10 mouse cellular contexts compared by ENCODE assay signal in the genomic region with DNA sequence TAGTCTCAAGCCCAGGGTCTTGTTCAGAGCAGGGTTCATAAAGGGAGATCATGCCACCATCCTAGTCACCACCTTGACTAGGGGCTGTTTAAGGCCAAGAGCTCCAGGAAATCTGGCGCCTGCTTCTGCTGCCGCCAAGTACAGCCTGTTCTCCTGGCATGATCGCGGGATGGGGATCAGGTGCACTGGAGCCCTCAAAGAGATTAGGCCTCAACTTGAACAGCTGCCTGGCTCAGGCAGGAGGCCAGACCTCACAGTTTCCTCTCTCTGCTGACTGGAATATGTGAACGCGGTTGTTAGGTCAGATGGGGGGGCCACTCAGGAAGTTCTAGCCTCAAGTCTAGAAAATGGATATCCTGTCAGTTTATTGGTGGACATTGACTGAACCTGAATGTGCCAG. TPM values are rescaled to one million over a fixed set of nuclear protein-coding genes. Genes with fewer than 3 reads are reported as not detected.
DNase-seq lines count a peak whose midpoint lies in the region; ATAC-seq and TF ChIP-seq lines count a peak whose summit lies in the region.
"Had no signal": no experiment of that assay in that cellular context is flagged by ENCODE, and none has a peak within 500 bp of the region (broad histone marks: within the 10 kb centered on the region; RNA-seq: fewer than 3 reads in every experiment).

No protein-coding gene starts in this region.

- no peak overlapping the region for H3K27ac ChIP-seq in intestine, embryonic 15.5 days
- H3K27ac ChIP-seq in intestine, postnatal 0 days (ENCODE audit: low read depth, low read length), result no peak overlapping the region
- H3K27ac ChIP-seq: macrophage had no signal

- no peaks in the 10 kb centered on the region for H3K36me3 ChIP-seq in intestine, embryonic 15.5 days
- no peaks in the 10 kb centered on the region for H3K36me3 ChIP-seq in intestine, postnatal 0 days (ENCODE audit: control insufficient read depth, insufficient read depth)

- H3K9ac ChIP-seq in intestine, embryonic 15.5 days, result no peak overlapping the region
- H3K9ac ChIP-seq in intestine, postnatal 0 days (ENCODE audit: low read depth, low read length), result no peak overlapping the region

- H3K27me3 ChIP-seq in intestine, embryonic 15.5 days (replicated peaks), result no peaks in the 10 kb centered on the region
- H3K27me3 ChIP-seq in intestine, postnatal 0 days (replicated peaks; ENCODE audit: control insufficient read depth, insufficient read depth, low read length), result no peaks in the 10 kb centered on the region

- no peaks in the 10 kb centered on the region for H3K9me3 ChIP-seq in intestine, embryonic 15.5 days
- H3K9me3 ChIP-seq in intestine, postnatal 0 days (ENCODE audit: control insufficient read depth), result no peaks in the 10 kb centered on the region
- H3K9me3 ChIP-seq: G1E had no signal

- intact Hi-C loops in heart, postnatal 36 days (cut with DNase I), result no loop called here

- H3K4me3 ChIP-seq in intestine, embryonic 15.5 days (replicated peaks), result no peak overlapping the region
- no peak overlapping the region for H3K4me3 ChIP-seq in intestine, postnatal 0 days (ENCODE audit: low read depth, low read length)

- peaks cover 3% of the 10 kb centered on the region; the same call in 1 of the 2 replicates for H3K4me1 ChIP-seq in intestine, embryonic 15.5 days (replicated peaks)
- H3K4me1 ChIP-seq in intestine, postnatal 0 days (replicated peaks; ENCODE audit: control insufficient read depth, insufficient read depth, low read length), result 0 out of 2 replicates have a peak, but pooled peaks cover 3% of the 10 kb centered on the region

- no peak overlapping the region for H3K4me2 ChIP-seq in intestine, embryonic 15.5 days (replicated peaks)
- H3K4me2 ChIP-seq in intestine, postnatal 0 days (replicated peaks; ENCODE audit: low read depth), result no peak overlapping the region

- WGBS in intestine, embryonic 15.5 days, result 73% methylated on average over 6 of the region's 6 CpGs
- WGBS in intestine, postnatal 0 days, result 67% methylated on average over 6 of the region's 6 CpGs

- TF ChIP-seq CTCF in intestine, postnatal 0 days (IDR thresholded peaks at IDR 0.05; ENCODE audit: low read depth), result no peak

- peak; percentile 30 for DNase-seq in NIH3T3 (ENCODE audit: low read depth)
- DNase-seq in cerebellum, postnatal 25 days, result peak; percentile 74
- peak; percentile 83 to 85 for DNase-seq in heart, postnatal 36 days
- peak; percentile 41 for DNase-seq in naive thymus-derived CD4-positive, alpha-beta T cell, adult 2 months (ENCODE audit: low read depth)
- DNase-seq in embryo, embryonic 10.5 days (ENCODE audit: low spot score), result no peak
- no peak for DNase-seq in embryo, embryonic 11 days

- peak; percentile 21; the same call in 1 of the 2 replicates for ATAC-seq in intestine, embryonic 15.5 days
- ATAC-seq in intestine, postnatal 0 days, result no peak

RNA-seq across cellular contexts. Expression of a gene that starts 14.6 kb away (rescaled TPM):
- polyA plus RNA-seq in intestine, embryonic 15.5 days (2015; fragmentation: Nextera tagmentation; extraction: Ambion mirVana), result 9.0 and 11.1 TPM in 2 replicates
- 5.9 and 8.2 TPM in 2 replicates for polyA plus RNA-seq in intestine, postnatal 0 days (2015; fragmentation: Nextera tagmentation; extraction: Ambion mirVana)
- total RNA-seq in heart, postnatal 36 days (2021), result 10 to 100 TPM; 22.3 to 22.6 TPM

RNA-seq across cellular contexts. Expression of a gene that starts 16.8 kb away (rescaled TPM):
- 0.28 and 0.40 TPM in 2 replicates for polyA plus RNA-seq in intestine, embryonic 15.5 days (2015; fragmentation: Nextera tagmentation; extraction: Ambion mirVana)
- polyA plus RNA-seq in intestine, postnatal 0 days (2015; fragmentation: Nextera tagmentation; extraction: Ambion mirVana), result 0.14 and 0.20 TPM in 2 replicates
- total RNA-seq in heart, postnatal 36 days (2021), result 1 to 10 TPM; 4.2 to 5.3 TPM
- polyA plus RNA-seq: macrophage had no signal

RNA-seq across cellular contexts. Expression of a gene that starts 27.7 kb away (rescaled TPM):
- polyA plus RNA-seq in intestine, embryonic 15.5 days (2015; fragmentation: Nextera tagmentation; extraction: Ambion mirVana), result 16.2 and 16.8 TPM in 2 replicates
- 9.4 and 12.1 TPM in 2 replicates for polyA plus RNA-seq in intestine, postnatal 0 days (2015; fragmentation: Nextera tagmentation; extraction: Ambion mirVana)
- 100 to 1,000 TPM; 145 to 149 TPM for total RNA-seq in heart, postnatal 36 days (2021)

RNA-seq across cellular contexts. Expression of a gene that starts 33.9 kb away (rescaled TPM):
- 34.8 and 35.4 TPM in 2 replicates for polyA plus RNA-seq in intestine, embryonic 15.5 days (2015; fragmentation: Nextera tagmentation; extraction: Ambion mirVana)
- 26.2 and 30.4 TPM in 2 replicates for polyA plus RNA-seq in intestine, postnatal 0 days (2015; fragmentation: Nextera tagmentation; extraction: Ambion mirVana)
- total RNA-seq in heart, postnatal 36 days (2021), result 10 to 100 TPM; 27.0 to 33.6 TPM

Comparison
In these comparisons a context has a peak if more than half of its experiments do, and no peak if none do; other contexts are left out.
1. DNase-seq: peak in NIH3T3 (single experiment), cerebellum, postnatal 25 days (2 of 2), heart, postnatal 36 days (2 of 2) and naive thymus-derived CD4-positive, alpha-beta T cell, adult 2 months (single experiment); none in embryo, embryonic 10.5 days (single experiment) and embryo, embryonic 11 days (single experiment).